Mouse (Mus musculus) forebrain, embryonic 13.5 days (tissue): ENCODE data around the gene P2ry13. TPM values are rescaled to one million over a fixed set of nuclear protein-coding genes. Genes with fewer than 3 reads are reported as not detected.

Experiments used
- ATAC-seq: fragments of 200-750 bp; cut with Nextera tagmentation; 2 replicates; pipeline ENCODE4 v1.8.0; 2017
- H3K27ac ChIP-seq: fragments of 300-500 bp; sonication (generic); 2 replicates; pipeline ENCODE4 v1.5.1; 2015; ENCODE audit warnings: inconsistent platforms, mild to moderate bottlenecking, moderate library complexity
- H3K27me3 ChIP-seq: fragments of 300-500 bp; sonication (generic); 2 replicates; pipeline ENCODE4 v1.6.1; 2015; ENCODE audit warnings: mild to moderate bottlenecking, inconsistent platforms
- H3K36me3 ChIP-seq: fragments of 300-500 bp; sonication (generic); 2 replicates; pipeline ENCODE4 v1.6.1; 2015; ENCODE audit warnings: mild to moderate bottlenecking, inconsistent platforms; ENCODE audit not compliant: poor library complexity, severe bottlenecking
- H3K4me1 ChIP-seq: fragments of 300-500 bp; sonication (generic); 2 replicates; pipeline ENCODE4 v1.6.1; 2015; ENCODE audit warnings: inconsistent platforms
- H3K4me2 ChIP-seq: fragments of 300-500 bp; sonication (generic); 2 replicates; pipeline ENCODE4 v1.6.1; 2015; ENCODE audit warnings: inconsistent platforms, mild to moderate bottlenecking, moderate library complexity
- H3K4me3 ChIP-seq: fragments of 300-500 bp; sonication (generic); 2 replicates; pipeline ENCODE4 v1.5.1; 2015; ENCODE audit warnings: mild to moderate bottlenecking, inconsistent platforms
- H3K9ac ChIP-seq: fragments of 300-500 bp; sonication (generic); 2 replicates; pipeline ENCODE4 v1.6.1; 2015; ENCODE audit warnings: mild to moderate bottlenecking, inconsistent platforms
- H3K9me3 ChIP-seq: fragments of 300-500 bp; sonication (generic); replicated peaks from 2 replicates; pipeline ENCODE4 v1.6.1; 2016; ENCODE audit warnings: inconsistent platforms
- WGBS: fragments of 180-500 bp; shearing (Covaris S2); methylation state at CpG from one replicate; pipeline ENCODE4 v1.1.7; 2015; 5-methylcytosine and 5-hydroxymethylcytosine counted together
- polyA plus RNA-seq: library from polyadenylated mRNA; unstranded; fragments of >200 nt; fragmentation: Nextera tagmentation; extraction: Ambion mirVana; gene quantifications from 2 replicates; pipeline ENCODE4 v1.2.1, GENCODE M21; 2015

Gene P2ry13
- polyA plus RNA-seq, 1 experiment from 2014 or later, result 1.2 TPM

- Histone ChIP-seq H3K27me3 (no peaks in the 10 kb centered on the region), H3K36me3 (no peaks in the 10 kb centered on the region), H3K4me1 (no peaks in the 10 kb centered on the region), H3K9me3 (no peaks in the 10 kb centered on the region), H3K9ac (no peak overlapping the region), H3K4me3 (no peak overlapping the region), H3K27ac (no peak overlapping the region), H3K4me2 (no peak overlapping the region)
- WGBS, result 91% methylated on average over 10 of the region's 10 CpGs
- no peak for ATAC-seq
Measured at GRCm38 (mm10) chr3:59217211-59217610, 6.5 kb upstream of the P2ry13 start.

GRCm38 (mm10) chr3:59212404-59212803, 1.7 kb upstream of the P2ry13 start:
- no peaks in the 10 kb centered on the region for H3K36me3 ChIP-seq
- H3K4me2 ChIP-seq, result no peak overlapping the region
- H3K4me3 ChIP-seq, result no peak overlapping the region
- no peaks in the 10 kb centered on the region for H3K9me3 ChIP-seq
- H3K27me3 ChIP-seq, result no peaks in the 10 kb centered on the region
- no peak for ATAC-seq
- H3K9ac ChIP-seq, result no peak overlapping the region
- H3K27ac ChIP-seq, result no peak overlapping the region
- H3K4me1 ChIP-seq, result no peaks in the 10 kb centered on the region

GRCm38 (mm10) chr3:59211784-59212183, 1.1 kb upstream of the P2ry13 start:
- no peak overlapping the region for H3K9ac ChIP-seq
- no peaks in the 10 kb centered on the region for H3K9me3 ChIP-seq
- no peak overlapping the region for H3K27ac ChIP-seq
- ATAC-seq, result no peak
- no peaks in the 10 kb centered on the region for H3K36me3 ChIP-seq
- no peaks in the 10 kb centered on the region for H3K4me1 ChIP-seq
- WGBS, result 93% methylated on average over 8 of the region's 8 CpGs
- no peak overlapping the region for H3K4me3 ChIP-seq
- no peak overlapping the region for H3K4me2 ChIP-seq
- H3K27me3 ChIP-seq, result no peaks in the 10 kb centered on the region

- Histone ChIP-seq H3K4me1 (no peaks in the 10 kb centered on the region), H3K36me3 (no peaks in the 10 kb centered on the region), H3K27ac (no peak overlapping the region), H3K4me3 (no peak overlapping the region), H3K27me3 (no peaks in the 10 kb centered on the region), H3K9me3 (no peaks in the 10 kb centered on the region), H3K4me2 (no peak overlapping the region), H3K9ac (no peak overlapping the region)
- ATAC-seq, result no peak
- 83% methylated on average over 8 of the region's 8 CpGs for WGBS
Measured at GRCm38 (mm10) chr3:59210089-59210488, 593 bp downstream of the P2ry13 start.

GRCm38 (mm10) chr3:59208650-59209548, 1.8 kb downstream of the P2ry13 start:
- ATAC-seq, result peak; percentile 78
- WGBS, result 67% methylated on average over 4 of the region's 4 CpGs
- no peak overlapping the region for H3K4me3 ChIP-seq

GRCm38 (mm10) chr3:59205941-59206340, 4.7 kb downstream of the P2ry13 start:
- Histone ChIP-seq H3K27ac (no peak overlapping the region), H3K27me3 (no peaks in the 10 kb centered on the region), H3K4me3 (no peak overlapping the region), H3K9me3 (no peaks in the 10 kb centered on the region), H3K36me3 (no peaks in the 10 kb centered on the region), H3K9ac (no peak overlapping the region), H3K4me2 (no peak overlapping the region), H3K4me1 (no peaks in the 10 kb centered on the region)
- WGBS, result 68% methylated on average over 4 of the region's 4 CpGs
- no peak for ATAC-seq

More at GRCm38 (mm10) chr3:59208650-59209548, 1.8 kb downstream of the P2ry13 start:
- Histone ChIP-seq H3K4me1 (no peaks in the 10 kb centered on the region), H3K27ac (no peak overlapping the region), H3K4me2 (no peak overlapping the region), H3K9me3 (no peaks in the 10 kb centered on the region), H3K27me3 (no peaks in the 10 kb centered on the region), H3K36me3 (no peaks in the 10 kb centered on the region), H3K9ac (no peak overlapping the region)

- Histone ChIP-seq H3K27ac (no peak overlapping the region), H3K4me2 (no peak overlapping the region)
Measured at GRCm38 (mm10) chr3:59204719-59205503, 5.8 kb downstream of the P2ry13 start.

GRCm38 (mm10) chr3:59203802-59204520, 6.7 kb downstream of the P2ry13 start:
- Histone ChIP-seq H3K9me3 (no peaks in the 10 kb centered on the region), H3K4me3 (no peak overlapping the region), H3K4me1 (no peaks in the 10 kb centered on the region), H3K27ac (no peak overlapping the region), H3K27me3 (no peaks in the 10 kb centered on the region), H3K4me2 (no peak overlapping the region), H3K36me3 (no peaks in the 10 kb centered on the region), H3K9ac (no peak overlapping the region)
- ATAC-seq, result no peak
- WGBS, result 84% methylated on average over 8 of the region's 8 CpGs

More at GRCm38 (mm10) chr3:59204719-59205503, 5.8 kb downstream of the P2ry13 start:
- 64% methylated on average over 11 of the region's 11 CpGs for WGBS
- ATAC-seq, result no peak
- no peak overlapping the region for H3K4me3 ChIP-seq
- no peaks in the 10 kb centered on the region for H3K9me3 ChIP-seq
- no peaks in the 10 kb centered on the region for H3K27me3 ChIP-seq
- no peaks in the 10 kb centered on the region for H3K4me1 ChIP-seq
- H3K36me3 ChIP-seq, result no peaks in the 10 kb centered on the region
- no peak overlapping the region for H3K9ac ChIP-seq

GRCm38 (mm10) chr3:59197329-59197948, 13.2 kb downstream of the P2ry13 start:
- H3K9me3 ChIP-seq, result no peaks in the 10 kb centered on the region
- no peaks in the 10 kb centered on the region for H3K27me3 ChIP-seq
- no peak overlapping the region for H3K9ac ChIP-seq
- H3K36me3 ChIP-seq, result no peaks in the 10 kb centered on the region
- H3K4me2 ChIP-seq, result no peak overlapping the region
- no peak overlapping the region for H3K4me3 ChIP-seq
- 78% methylated on average over 4 of the region's 4 CpGs for WGBS
- ATAC-seq, result no peak
- no peak overlapping the region for H3K27ac ChIP-seq
- no peaks in the 10 kb centered on the region for H3K4me1 ChIP-seq

GRCm38 (mm10) chr3:59194938-59195337, 15.7 kb downstream of the P2ry13 start, which contains the start of gene Gpr87:
Gene Gpr87, minus strand, starts transcription at chr3:59195104.
- H3K36me3 ChIP-seq, result no peaks in the 10 kb centered on the region

GRCm38 (mm10) chr3:59194099-59194498, 16.6 kb downstream of the P2ry13 start:
- no peaks in the 10 kb centered on the region for H3K36me3 ChIP-seq
- no peak overlapping the region for H3K27ac ChIP-seq
- H3K4me1 ChIP-seq, result no peaks in the 10 kb centered on the region
- H3K4me3 ChIP-seq, result no peak overlapping the region
- no peak overlapping the region for H3K4me2 ChIP-seq
- H3K9me3 ChIP-seq, result no peaks in the 10 kb centered on the region
- 89% methylated on average over 7 of the region's 7 CpGs for WGBS
- no peak for ATAC-seq
- no peak overlapping the region for H3K9ac ChIP-seq
- no peaks in the 10 kb centered on the region for H3K27me3 ChIP-seq

More at GRCm38 (mm10) chr3:59194938-59195337, 15.7 kb downstream of the P2ry13 start, which contains the start of gene Gpr87:
- Histone ChIP-seq H3K4me3 (no peak within 1 kb of the TSS), H3K4me1 (no peaks in the 10 kb centered on the region), H3K4me2 (no peak within 1 kb of the TSS), H3K9me3 (no peaks in the 10 kb centered on the region), H3K27me3 (no peaks in the 10 kb centered on the region), H3K9ac (no peak within 1 kb of the TSS), H3K27ac (no peak within 1 kb of the TSS)
- WGBS, result 91% methylated on average over 7 of the region's 7 CpGs
- ATAC-seq, result no peak
